Mouse (Mus musculus): ENCODE data around the gene Phf24. TPM values are rescaled to one million over a fixed set of nuclear protein-coding genes. Genes with fewer than 3 reads are reported as not detected.
"Not testable (repeated sequence)": the region's sequence is repeated elsewhere in the genome, so short reads cannot be mapped to it uniquely, and the experiment has no call there.

The Phf24 gene
- polyA plus RNA-seq, 1 experiment from 2014 or later = 0.39 TPM

DNA sequence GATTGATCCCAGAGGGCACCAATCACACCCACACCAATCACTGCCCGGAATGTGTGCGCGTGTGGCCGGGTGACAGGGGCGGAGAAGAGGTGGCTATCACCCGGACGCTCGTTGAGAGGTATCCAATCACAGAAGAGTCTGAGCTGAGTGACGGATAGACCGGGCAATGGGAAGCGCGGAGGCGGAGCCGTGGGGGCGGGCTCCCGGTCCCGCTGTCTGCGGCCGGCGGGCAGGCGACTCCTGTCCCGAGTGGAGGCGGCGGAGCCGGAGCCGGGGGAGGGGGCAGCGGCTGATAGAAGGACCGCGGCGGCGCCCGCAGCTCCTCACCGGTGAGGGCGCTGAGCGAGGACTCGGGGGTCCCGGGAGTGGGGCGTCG lies 33.2 kb downstream of the Phf24 start, which contains the start of gene Dnajb5:
Gene Dnajb5, plus strand, starts transcription at position 139 of the 376 bp plus-strand sequence.
- DNase-seq (ENCODE audit: low spot score) = peak; percentile 88

- DNase-seq (ENCODE audit: low spot score) = peak; percentile 92
These were observed 33.7 kb downstream of the Phf24 start for GRCm38 (mm10) chr4:42950065-42950558.

DNA sequence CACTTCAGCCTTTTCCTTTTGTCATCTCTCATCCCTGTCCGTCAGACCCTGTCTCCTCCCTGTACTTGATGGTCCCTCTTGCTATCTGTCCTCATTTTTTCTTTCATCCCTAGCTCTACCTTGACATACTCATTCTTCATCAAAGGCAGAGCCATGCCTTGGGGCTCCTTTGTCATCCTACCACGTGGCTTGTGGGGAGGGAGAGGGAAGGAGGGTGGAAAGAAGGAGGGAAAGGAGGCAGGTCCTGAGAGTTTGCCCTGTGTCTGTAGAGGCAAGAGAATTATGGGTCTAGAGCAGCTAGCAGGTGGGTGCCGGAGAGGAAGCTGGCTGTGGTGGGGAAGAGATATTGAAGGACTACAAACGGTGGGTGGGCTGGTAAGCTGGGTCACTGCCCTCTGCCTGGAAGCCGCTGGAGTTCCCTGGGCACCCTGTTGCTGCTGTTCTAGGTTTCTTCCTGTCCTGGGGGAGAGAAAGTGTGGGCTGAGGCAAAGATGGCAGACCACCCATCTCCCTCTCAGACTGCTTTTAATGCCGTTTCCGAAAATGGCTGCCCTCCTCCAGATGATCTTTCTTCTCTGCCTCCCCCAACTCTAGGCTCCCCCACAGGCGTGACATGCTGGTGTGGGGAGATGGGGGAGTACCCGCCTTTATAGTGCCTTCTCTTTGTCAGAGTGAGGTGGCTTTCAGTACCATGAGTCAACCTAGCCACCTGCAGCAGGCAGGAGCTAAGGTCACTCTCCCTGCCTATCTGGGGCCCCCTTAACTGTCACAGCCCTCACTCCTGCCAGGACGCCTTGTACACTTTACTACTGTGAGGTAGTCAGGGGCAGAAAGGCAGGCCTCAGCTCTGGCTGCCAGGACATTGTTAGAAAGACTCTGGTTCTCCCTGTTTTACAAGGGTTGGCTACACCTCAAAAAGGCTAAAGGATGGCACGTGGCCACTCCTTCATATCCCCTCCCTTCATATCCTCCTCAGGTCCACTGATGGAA lies 35.0 kb downstream of the Phf24 start:
- DNase-seq (ENCODE audit: low spot score) = no peak

- no peak for DNase-seq (ENCODE audit: low spot score)
These were observed 36.1 kb downstream of the Phf24 start for GRCm38 (mm10) chr4:42952563-42952962.

GRCm38 (mm10) chr4:42953435-42954094 lies 37.1 kb downstream of the Phf24 start:
- no peak for DNase-seq (ENCODE audit: low spot score)

DNA sequence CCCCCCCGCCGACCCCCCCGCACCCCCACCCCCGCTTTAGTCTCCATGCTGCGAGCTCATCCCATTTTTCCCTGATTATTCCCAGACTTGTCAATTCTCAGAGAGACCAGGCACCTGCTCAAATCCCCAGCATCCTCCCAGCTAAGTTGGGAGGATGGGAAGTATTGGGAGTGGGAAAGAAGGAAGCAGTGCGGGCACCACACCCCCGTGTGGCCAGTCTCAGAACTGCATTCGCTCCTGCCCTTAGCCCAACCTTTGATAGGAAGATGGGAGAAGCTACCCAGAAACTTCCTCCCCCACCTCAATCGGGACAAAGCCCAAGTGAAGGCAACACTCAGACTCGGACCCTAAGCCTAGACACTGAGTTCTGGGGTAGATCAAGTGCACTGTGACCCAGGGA lies 37.8 kb downstream of the Phf24 start:
- DNase-seq (ENCODE audit: low spot score) = peak; percentile 27

DNA sequence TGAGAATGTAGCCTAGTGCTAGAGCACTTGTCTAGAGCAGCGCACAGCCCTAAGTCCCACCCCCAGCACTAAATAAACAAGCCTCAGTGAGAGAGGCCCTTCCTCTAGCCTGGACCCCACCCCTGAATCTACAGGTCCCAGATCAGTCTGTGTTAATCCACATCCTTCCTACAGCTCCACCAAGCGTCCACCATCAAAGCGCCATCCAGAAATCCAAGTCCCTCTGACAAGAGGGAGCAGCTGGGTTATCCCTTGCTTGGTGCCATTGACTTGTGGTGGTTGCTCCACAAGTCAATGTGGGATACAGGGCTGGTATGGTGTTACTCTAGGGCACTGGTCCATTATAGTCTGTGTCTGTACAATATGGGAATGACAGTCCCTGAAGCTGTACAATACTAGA lies 38.7 kb downstream of the Phf24 start:
- no peak for DNase-seq (ENCODE audit: low spot score)

GRCm38 (mm10) chr4:42956581-42956980 lies 40.1 kb downstream of the Phf24 start:
- no peak for DNase-seq (ENCODE audit: low spot score)

DNA sequence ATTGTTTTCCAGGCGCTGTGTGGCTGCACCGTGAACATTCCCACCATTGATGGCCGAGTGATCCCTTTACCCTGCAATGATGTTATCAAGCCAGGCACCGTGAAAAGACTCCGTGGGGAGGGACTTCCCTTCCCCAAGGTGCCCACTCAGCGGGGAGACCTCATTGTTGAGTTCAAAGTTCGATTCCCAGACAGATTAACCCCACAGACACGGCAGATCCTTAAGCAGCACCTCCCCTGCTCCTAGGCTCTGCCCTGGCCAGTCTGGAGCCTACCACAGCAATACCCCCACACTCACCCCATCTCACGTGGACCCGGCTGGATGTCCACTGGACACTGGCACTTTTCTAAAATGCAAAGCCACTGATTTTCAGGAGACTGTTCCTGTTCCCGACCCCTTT lies 40.8 kb downstream of the Phf24 start:
- DNase-seq (ENCODE audit: low spot score) = no peak

DNA sequence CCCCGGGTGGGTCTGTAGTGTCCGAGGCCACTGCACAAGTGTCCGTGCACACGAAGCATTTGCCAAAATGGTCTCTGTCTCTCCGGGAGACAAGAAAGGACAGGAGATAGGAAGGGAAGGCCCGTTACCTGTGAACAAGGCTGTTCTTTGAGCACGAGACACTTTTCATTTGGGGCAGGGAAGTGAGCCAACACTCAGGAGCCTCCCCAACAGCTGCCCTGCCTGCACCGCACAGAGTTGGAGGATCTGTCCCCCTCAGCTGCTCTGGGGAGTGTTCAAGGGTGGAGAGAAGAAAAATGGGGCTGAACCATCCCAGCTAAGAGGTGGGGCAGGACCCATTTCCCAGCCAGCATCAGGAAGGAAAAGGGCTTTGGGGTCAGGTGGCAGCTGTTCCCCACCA lies 41.5 kb downstream of the Phf24 start:
- DNase-seq (ENCODE audit: low spot score) = no peak

GRCm38 (mm10) chr4:42958942-42959341 lies 42.5 kb downstream of the Phf24 start:
- no peak for DNase-seq (ENCODE audit: low spot score)

DNA sequence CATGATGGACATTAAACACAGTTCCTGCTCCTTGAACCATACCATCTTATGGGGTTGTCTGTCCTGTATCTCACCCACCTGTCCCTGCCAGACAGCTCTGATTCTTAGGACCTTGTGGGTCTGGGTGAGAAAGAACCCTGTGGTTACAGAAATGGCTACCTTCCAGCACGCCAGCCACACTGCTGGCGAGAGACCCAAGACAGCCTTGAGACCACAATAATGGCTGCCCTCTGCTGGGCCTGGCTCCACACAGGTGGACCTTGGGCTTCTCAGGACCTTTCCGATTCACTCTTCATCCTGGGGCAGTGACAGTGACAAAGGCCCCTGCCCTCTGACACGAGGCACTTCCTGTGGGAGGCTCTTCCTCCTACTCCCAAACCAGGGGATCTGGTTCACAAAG lies 42.9 kb downstream of the Phf24 start:
- no peak for DNase-seq (ENCODE audit: low spot score)

DNA sequence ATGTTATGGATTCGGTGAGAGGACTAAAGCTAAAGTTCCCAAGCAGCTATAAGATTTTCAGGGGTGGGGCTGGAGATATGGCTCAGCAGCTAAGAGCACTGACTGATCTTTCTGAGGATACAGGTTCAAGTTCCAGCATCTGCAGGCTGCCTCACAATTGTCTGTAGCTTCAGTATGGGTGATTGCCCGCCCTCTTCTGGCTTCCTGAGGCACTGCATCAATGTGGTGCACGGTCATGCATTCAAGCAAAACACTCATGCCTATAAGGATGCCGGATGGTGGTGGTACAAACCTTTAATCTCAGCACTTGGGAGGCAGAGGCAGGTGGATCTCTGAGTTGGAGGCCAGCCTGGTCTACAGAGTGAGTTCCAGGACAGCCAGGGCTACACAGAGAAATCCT lies 45.1 kb downstream of the Phf24 start:
- peak; percentile 60 for DNase-seq (ENCODE audit: low spot score)

DNA sequence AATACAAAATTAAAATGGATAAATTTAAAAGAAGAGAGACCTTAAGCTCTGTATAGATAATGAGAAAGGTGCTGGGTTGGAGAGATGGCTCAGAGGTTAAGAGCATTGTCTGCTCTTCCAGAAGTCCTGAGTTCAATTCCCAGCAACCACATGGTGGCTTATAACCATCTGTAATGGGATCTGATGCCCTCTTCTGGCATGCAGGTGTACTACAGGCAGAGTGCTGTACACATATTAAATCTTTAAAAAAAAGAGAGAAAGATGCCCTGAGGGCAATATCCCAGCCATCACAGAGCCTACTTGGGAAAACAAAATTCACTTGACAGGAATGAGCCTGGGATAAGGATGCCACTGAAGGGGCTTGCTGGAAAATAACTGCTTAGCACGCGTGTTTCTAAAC lies 47.0 kb downstream of the Phf24 start:
- no peak for DNase-seq (ENCODE audit: low spot score)

GRCm38 (mm10) chr4:42965039-42965719 lies 48.7 kb downstream of the Phf24 start:
- peak; percentile 83 for DNase-seq (ENCODE audit: low spot score)

- DNase-seq (ENCODE audit: low spot score) = no peak
These were observed 52.8 kb downstream of the Phf24 start, which contains the start of gene 1700022I11Rik for GRCm38 (mm10) chr4:42969304-42969703. Gene 1700022I11Rik (plus strand): TSS chr4:42969604.

DNA sequence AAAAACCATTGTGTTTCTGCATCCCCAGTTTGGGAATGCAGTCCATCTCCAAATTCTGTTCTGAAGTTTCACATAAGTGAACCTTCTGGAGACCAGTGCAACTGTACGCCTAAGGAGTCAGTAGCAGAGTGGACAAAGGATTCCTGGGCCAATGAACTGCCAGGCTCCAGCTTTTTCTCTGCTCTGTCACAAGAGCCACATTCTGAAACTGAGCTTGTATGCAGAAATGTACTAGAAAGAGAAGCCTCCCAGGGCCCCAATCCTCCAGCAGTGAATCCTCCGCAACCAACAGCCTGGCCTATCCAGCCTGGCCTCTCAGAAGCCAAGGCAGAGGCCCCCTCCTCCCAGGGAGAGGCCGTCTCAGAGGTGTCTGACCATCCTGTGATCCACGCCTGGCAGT lies 56.5 kb downstream of the Phf24 start:
- no peak for DNase-seq (ENCODE audit: low spot score)

- DNase-seq (ENCODE audit: low spot score) = no peak
These were observed 57.4 kb downstream of the Phf24 start for GRCm38 (mm10) chr4:42973868-42974267.

- no peak for DNase-seq (ENCODE audit: low spot score)
These were observed 61.6 kb downstream of the Phf24 start for GRCm38 (mm10) chr4:42978062-42978461.

DNA sequence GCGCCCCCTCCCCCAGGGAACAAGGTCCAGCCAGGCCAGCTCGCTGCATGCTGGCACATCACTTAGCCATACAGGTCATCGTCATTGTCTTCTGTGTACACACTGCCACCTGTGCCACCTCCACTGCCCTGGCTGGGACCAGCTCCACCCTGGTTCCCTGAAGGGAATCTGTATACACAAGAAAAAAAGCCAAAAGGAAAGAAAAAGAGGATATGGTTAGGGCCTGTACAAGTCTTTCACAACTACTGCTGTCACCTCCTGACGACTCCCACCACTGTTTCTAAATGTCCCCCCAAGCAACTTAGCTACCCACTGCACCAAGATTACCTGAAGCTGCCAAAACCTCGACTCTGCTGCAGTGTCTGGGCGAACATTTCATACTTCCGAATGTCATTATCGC lies 64.0 kb downstream of the Phf24 start:
- DNase-seq (ENCODE audit: low spot score) = not testable (repeated sequence)

GRCm38 (mm10) chr4:42988296-42988695 lies 71.8 kb downstream of the Phf24 start:
- no peak for DNase-seq (ENCODE audit: low spot score)

All from thymus, postnatal 0 days (tissue).